ENCODE assay signal across 20 mouse cellular contexts in genomic region chr4:48321276-48321675, GRCm38 (mm10). TPM values are rescaled to one million over a fixed set of nuclear protein-coding genes. Genes with fewer than 3 reads are reported as not detected.
A peak's percentile ranks its signal among the peaks of the same experiment; 100 is the strongest.
DNase-seq lines count a peak whose midpoint lies in the region; ATAC-seq lines count a peak whose summit lies in the region.
"Had no signal": no experiment of that assay in that cellular context is flagged by ENCODE, and none has a peak within 500 bp of the region (broad histone marks: within the 10 kb centered on the region; RNA-seq: fewer than 3 reads in every experiment).

No protein-coding gene starts in this region.

- H3K9me3 ChIP-seq in forebrain, embryonic 14.5 days (replicated peaks; ENCODE audit: control insufficient read depth, low read length) = no peaks in the 10 kb centered on the region
- no peaks in the 10 kb centered on the region for H3K9me3 ChIP-seq in forebrain, embryonic 16.5 days (ENCODE audit: control insufficient read depth, low read length)
- H3K9me3 ChIP-seq in kidney, embryonic 16.5 days (ENCODE audit: low read length) = no peaks in the 10 kb centered on the region
- H3K9me3 ChIP-seq: embryonic facial prominence, embryonic 12.5 days; forebrain, embryonic 12.5 days; heart, embryonic 12.5 days; intestine, embryonic 15.5 days; liver, embryonic 13.5 days; midbrain, embryonic 15.5 days; neural tube, embryonic 13.5 days; stomach, embryonic 15.5 days had no signal

- H3K36me3 ChIP-seq in forebrain, embryonic 14.5 days (ENCODE audit: control insufficient read depth, insufficient read depth, low read length) = no peaks in the 10 kb centered on the region
- H3K36me3 ChIP-seq in forebrain, embryonic 16.5 days (ENCODE audit: control insufficient read depth, insufficient read depth) = no peaks in the 10 kb centered on the region
- no peaks in the 10 kb centered on the region for H3K36me3 ChIP-seq in kidney, embryonic 16.5 days (ENCODE audit: insufficient read depth, low read length)
- H3K36me3 ChIP-seq: embryonic facial prominence, embryonic 12.5 days; forebrain, embryonic 12.5 days; heart, embryonic 12.5 days; intestine, embryonic 15.5 days; liver, embryonic 13.5 days; midbrain, embryonic 15.5 days; neural tube, embryonic 13.5 days; stomach, embryonic 15.5 days had no signal

- no peaks in the 10 kb centered on the region for H3K27me3 ChIP-seq in forebrain, embryonic 14.5 days (replicated peaks; ENCODE audit: control insufficient read depth, insufficient read depth, low read length)
- no peaks in the 10 kb centered on the region for H3K27me3 ChIP-seq in forebrain, embryonic 16.5 days (replicated peaks; ENCODE audit: control insufficient read depth, insufficient read depth, low read length)
- H3K27me3 ChIP-seq in kidney, embryonic 16.5 days (ENCODE audit: insufficient read depth, low read length) = no peaks in the 10 kb centered on the region
- H3K27me3 ChIP-seq: embryonic facial prominence, embryonic 12.5 days; forebrain, embryonic 12.5 days; heart, embryonic 12.5 days; intestine, embryonic 15.5 days; liver, embryonic 13.5 days; midbrain, embryonic 15.5 days; neural tube, embryonic 13.5 days; stomach, embryonic 15.5 days had no signal

- peak; percentile 45 for DNase-seq in forebrain, embryonic 14.5 days (ENCODE audit: low spot score)
- DNase-seq in kidney, postnatal 14 days = peak; percentile 34
- DNase-seq in 416B (ENCODE audit: low read depth) = peak; percentile 54
- DNase-seq in MEL-GATA-1-ER (ENCODE audit: extremely low read depth, low read depth) = peak; percentile 27
- no peak for DNase-seq in spleen, postnatal 36 days (ENCODE audit: low spot score in 2 of 2)
- DNase-seq: cerebellum, adult 8-10 months; gastrocnemius, adult 2 months; layer of hippocampus, adult 9-11 months; liver, embryonic 13.5 days; thymus, postnatal 14 days had no signal

- no peak for ATAC-seq in forebrain, embryonic 14.5 days
- no peak for ATAC-seq in forebrain, embryonic 16.5 days
- ATAC-seq in kidney, embryonic 16.5 days (ENCODE audit: low FRiP score, low TSS enrichment) = no peak
- ATAC-seq: midbrain, embryonic 15.5 days had no signal

- H3K4me3 ChIP-seq in forebrain, embryonic 14.5 days (ENCODE audit: low read depth, low read length) = no peak overlapping the region
- no peak overlapping the region for H3K4me3 ChIP-seq in forebrain, embryonic 16.5 days (replicated peaks; ENCODE audit: low read length)
- no peak overlapping the region for H3K4me3 ChIP-seq in kidney, embryonic 16.5 days (ENCODE audit: low read length)
- H3K4me3 ChIP-seq: embryonic facial prominence, embryonic 12.5 days; forebrain, embryonic 12.5 days; gastrocnemius, adult 2 months; heart, embryonic 12.5 days; intestine, embryonic 15.5 days; liver, embryonic 13.5 days; midbrain, embryonic 15.5 days; neural tube, embryonic 13.5 days; stomach, embryonic 15.5 days had no signal

- no peak overlapping the region for H3K27ac ChIP-seq in forebrain, embryonic 14.5 days (ENCODE audit: low read depth, low read length)
- no peak overlapping the region for H3K27ac ChIP-seq in forebrain, embryonic 16.5 days (ENCODE audit: low read length)
- H3K27ac ChIP-seq in kidney, embryonic 16.5 days (ENCODE audit: low read length) = no peak overlapping the region
- H3K27ac ChIP-seq: embryonic facial prominence, embryonic 12.5 days; forebrain, embryonic 12.5 days; gastrocnemius, adult 2 months; intestine, embryonic 15.5 days; liver, embryonic 13.5 days; macrophage; midbrain, embryonic 15.5 days; neural tube, embryonic 13.5 days; stomach, embryonic 15.5 days had no signal

- WGBS in forebrain, embryonic 14.5 days = 80% methylated on average over 1 of the region's 1 CpGs
- WGBS in forebrain, embryonic 16.5 days = 84% methylated on average over 1 of the region's 1 CpGs
- WGBS in kidney, embryonic 16.5 days = 74% methylated on average over 1 of the region's 1 CpGs

- no peak overlapping the region for H3K9ac ChIP-seq in forebrain, embryonic 14.5 days (ENCODE audit: low read length)
- H3K9ac ChIP-seq in forebrain, embryonic 16.5 days (replicated peaks; ENCODE audit: low read depth, low read length) = no peak overlapping the region
- H3K9ac ChIP-seq in kidney, embryonic 16.5 days (replicated peaks; ENCODE audit: low read length) = no peak overlapping the region
- H3K9ac ChIP-seq: embryonic facial prominence, embryonic 12.5 days; forebrain, embryonic 12.5 days; heart, embryonic 12.5 days; intestine, embryonic 15.5 days; liver, embryonic 13.5 days; midbrain, embryonic 15.5 days; neural tube, embryonic 13.5 days; stomach, embryonic 15.5 days had no signal

- no peak overlapping the region for H3K4me2 ChIP-seq in forebrain, embryonic 14.5 days (ENCODE audit: low read length)
- H3K4me2 ChIP-seq in forebrain, embryonic 16.5 days (ENCODE audit: low read length) = no peak overlapping the region
- no peak overlapping the region for H3K4me2 ChIP-seq in kidney, embryonic 16.5 days (replicated peaks; ENCODE audit: low read depth, low read length)
- H3K4me2 ChIP-seq: embryonic facial prominence, embryonic 12.5 days; forebrain, embryonic 12.5 days; heart, embryonic 12.5 days; intestine, embryonic 15.5 days; liver, embryonic 13.5 days; midbrain, embryonic 15.5 days; neural tube, embryonic 13.5 days; stomach, embryonic 15.5 days had no signal

- H3K4me1 ChIP-seq in forebrain, embryonic 14.5 days (ENCODE audit: control insufficient read depth, insufficient read depth, low read length) = peaks cover 4% of the 10 kb centered on the region; the same call in 1 of the 2 replicates
- no peaks in the 10 kb centered on the region for H3K4me1 ChIP-seq in forebrain, embryonic 16.5 days (replicated peaks; ENCODE audit: control insufficient read depth, insufficient read depth, low read length)
- H3K4me1 ChIP-seq in kidney, embryonic 16.5 days (ENCODE audit: insufficient read depth, low read length) = no peaks in the 10 kb centered on the region; the same call in 1 of the 2 replicates
- H3K4me1 ChIP-seq: forebrain, embryonic 12.5 days; heart, embryonic 12.5 days; intestine, embryonic 15.5 days; liver, embryonic 13.5 days; stomach, embryonic 15.5 days had no signal

RNA-seq across cellular contexts. Expression of gene Invs, which starts 41.7 kb away (rescaled TPM):
- 3.1 and 3.6 TPM in 2 replicates for polyA plus RNA-seq in forebrain, embryonic 14.5 days (2014; fragmentation: Nextera tagmentation; extraction: Ambion mirVana)
- polyA plus RNA-seq in forebrain, embryonic 16.5 days (2015; fragmentation: Nextera tagmentation; extraction: Ambion mirVana) = 6.8 and 9.3 TPM in 2 replicates
- 10.1 and 13.9 TPM in 2 replicates for polyA plus RNA-seq in kidney, embryonic 16.5 days (2015; fragmentation: Nextera tagmentation; extraction: Ambion mirVana)

RNA-seq across cellular contexts. Expression of gene Erp44, which starts 41.9 kb away (rescaled TPM):
- polyA plus RNA-seq in forebrain, embryonic 14.5 days (2014; fragmentation: Nextera tagmentation; extraction: Ambion mirVana) = 58.3 and 65.0 TPM in 2 replicates
- polyA plus RNA-seq in forebrain, embryonic 16.5 days (2015; fragmentation: Nextera tagmentation; extraction: Ambion mirVana) = 65.4 and 76.3 TPM in 2 replicates
- polyA plus RNA-seq in kidney, embryonic 16.5 days (2015; fragmentation: Nextera tagmentation; extraction: Ambion mirVana) = 103 and 106 TPM in 2 replicates

Comparison
In these comparisons a context has a peak if more than half of its experiments do, and no peak if none do; other contexts are left out.
1. DNase-seq: peak in forebrain, embryonic 14.5 days (single experiment), kidney, postnatal 14 days (single experiment), 416B (single experiment) and MEL-GATA-1-ER (single experiment); none in spleen, postnatal 36 days (0 of 2).